Mouse (Mus musculus) ES-Bruce4 (cell line): ENCODE measurements at regions not wholly inside any gene's neighbourhood (a gene's known extent, or its start where the extent isn't known, plus 50 kb on each side); places are given as distances from the start of the nearest gene placed in this dataset.

Experiments used
- CTCF ChIP-seq: IDR thresholded peaks from one replicate; pipeline ENCODE4 v1.8.1; 2011; ENCODE audit warnings: low read depth, low read length
- POLR2A ChIP-seq: IDR thresholded peaks from one replicate; pipeline ENCODE4 v1.8.1; 2011; ENCODE audit warnings: low read length; ENCODE audit not compliant: insufficient read depth

GRCm38 (mm10) chr4:10296220-10296619, 578.1 kb upstream of the 2610301B20Rik start:
- TF ChIP-seq CTCF (no peak), POLR2A (no peak)
